Mouse (Mus musculus): ENCODE data around the gene Zmynd12.

DNA sequence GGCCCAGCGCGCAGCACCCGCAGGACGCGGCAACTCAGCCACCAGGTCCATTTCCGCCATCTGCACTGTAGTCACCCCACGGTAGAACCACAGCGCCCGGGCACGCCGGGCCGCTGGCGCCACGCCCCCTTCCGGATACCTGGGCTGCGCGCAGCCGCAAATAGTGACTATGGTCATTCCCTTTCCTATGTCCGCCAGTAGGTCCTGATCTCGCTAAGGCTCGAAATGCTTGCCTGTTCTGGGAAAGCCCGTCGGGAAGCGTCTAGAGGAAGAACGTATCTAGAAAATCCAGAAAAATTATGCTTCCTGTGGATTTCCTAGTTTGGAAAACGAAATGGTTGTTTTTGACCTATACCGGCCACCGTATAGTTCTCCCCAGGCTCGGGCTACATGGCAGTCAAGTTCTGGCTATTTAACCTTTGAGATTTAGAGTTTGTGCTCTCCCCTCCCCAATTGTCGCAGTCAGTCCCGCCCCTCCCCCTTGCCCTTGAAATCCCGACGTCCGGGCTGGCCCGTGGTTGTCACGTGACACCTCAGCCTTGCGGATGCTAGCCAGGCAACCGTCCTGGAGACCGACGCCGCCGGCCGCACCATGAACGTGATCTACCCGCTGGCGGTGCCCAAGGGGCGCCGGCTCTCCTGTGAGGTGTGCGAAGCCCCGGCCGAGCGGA lies at the start of gene Zmynd12, which contains the start of gene Ppcs:
- no peak for TF ChIP-seq CTCF (IDR thresholded peaks at IDR 0.05; ENCODE audit: control insufficient read depth, insufficient read depth, insufficient read length)
- TF ChIP-seq USF1 (IDR thresholded peaks at IDR 0.05; ENCODE audit: low read depth) = peak; percentile 80
